Mouse (Mus musculus): ENCODE measurements around the gene Arl8b.

DNA sequence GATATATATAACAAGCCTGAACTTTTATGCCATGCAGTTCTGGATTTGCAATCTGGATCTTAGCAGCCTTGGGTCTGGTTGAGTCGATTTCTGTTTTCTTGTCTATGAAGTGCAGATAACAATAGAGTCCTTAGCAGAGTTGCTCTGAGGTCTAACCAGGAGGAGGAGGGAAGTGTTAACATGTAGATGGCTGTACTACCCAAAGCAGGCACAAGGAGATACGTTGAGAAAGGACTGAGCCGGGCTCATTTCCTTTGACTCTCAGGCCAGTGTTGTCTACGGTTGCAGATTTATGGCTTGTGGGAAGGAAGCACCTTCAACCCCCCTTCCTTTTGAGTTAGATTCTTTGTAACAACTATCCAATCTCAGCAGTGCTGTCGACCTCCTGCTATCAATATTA is 1.9 kb downstream of the Arl8b start:
- no peak for TF ChIP-seq CTCF (IDR thresholded peaks at IDR 0.05; ENCODE audit: low read depth, low read length)
- TF ChIP-seq POLR2A (IDR thresholded peaks at IDR 0.05; ENCODE audit: borderline replicate concordance, low read depth, low read length): no peak

Data from bone marrow macrophage, adult 2 months (primary cell).